Mouse (Mus musculus) heart, adult 2 months (tissue): ENCODE measurements at regions not wholly inside any gene's neighbourhood (a gene's known extent, or its start where the extent isn't known, plus 50 kb on each side); places are given as distances from the start of the nearest gene placed in this dataset.

Experiments
- DNase-seq, 2 experiments: peaks; one replicate each; pipeline ENCODE4 v3.0.0; 2021
- H3K27ac ChIP-seq: fragments of 200-600 bp; 2 replicates; pipeline ENCODE4 v1.8.1; 2022
- H3K27me3 ChIP-seq: fragments of 200-500 bp; 2 replicates; pipeline ENCODE4 v1.6.1; 2012; ENCODE audit warnings: mild to moderate bottlenecking, low read length, inconsistent platforms, mixed read lengths; ENCODE audit not compliant: control insufficient read depth, insufficient read depth
- H3K36me3 ChIP-seq: fragments of 200-500 bp; 2 replicates; pipeline ENCODE4 v1.6.1; 2012; ENCODE audit warnings: low read length, inconsistent platforms; ENCODE audit not compliant: control insufficient read depth, insufficient read depth
- H3K4me1 ChIP-seq: fragments of 200-500 bp; 2 replicates; pipeline ENCODE4 v1.6.1; 2011; ENCODE audit warnings: low read length; ENCODE audit not compliant: control insufficient read depth, insufficient read depth
- H3K4me3 ChIP-seq: fragments of 200-600 bp; 2 replicates; pipeline ENCODE4 v1.8.1; 2022
- H3K79me2 ChIP-seq: fragments of 200-500 bp; replicated peaks from 2 replicates; pipeline ENCODE4 v1.6.1; 2012; ENCODE audit warnings: mild to moderate bottlenecking, inconsistent platforms, low read length, moderate library complexity, mixed read lengths; ENCODE audit not compliant: control insufficient read depth, insufficient read depth
- H3K9ac ChIP-seq: fragments of 200-500 bp; 2 replicates; pipeline ENCODE4 v1.6.1; 2012; ENCODE audit warnings: low read depth, mild to moderate bottlenecking, control low read depth, inconsistent platforms, low read length, mixed read lengths
- CTCF ChIP-seq: fragments of 200-600 bp; IDR thresholded peaks from 2 replicates; pipeline ENCODE4 v1.8.1; 2022; ENCODE audit warnings: antibody characterized with exemption, mild to moderate bottlenecking, moderate library complexity
- EP300 ChIP-seq: fragments of 200-500 bp; IDR thresholded peaks from 2 replicates; pipeline ENCODE4 v1.6.1; 2011; ENCODE audit warnings: low read depth, low read length, control low read depth; ENCODE audit not compliant: insufficient read depth
- POLR2A ChIP-seq: fragments of 200-500 bp; IDR thresholded peaks from 2 replicates; pipeline ENCODE4 v1.6.1; 2011; ENCODE audit warnings: mild to moderate bottlenecking, low read depth, low read length, control low read depth; ENCODE audit not compliant: insufficient read depth
- WGBS: fragments of 180-500 bp; shearing (Covaris S2); methylation state at CpG from one replicate; pipeline ENCODE4 v1.1.7; 2018; 5-methylcytosine and 5-hydroxymethylcytosine counted together
- intact Hi-C: fragments of 180-260 bp; cut with DNase I; formaldehyde crosslinking; loops from one replicate; pipeline ENCODE4 v1.15.1; 2025

DNA sequence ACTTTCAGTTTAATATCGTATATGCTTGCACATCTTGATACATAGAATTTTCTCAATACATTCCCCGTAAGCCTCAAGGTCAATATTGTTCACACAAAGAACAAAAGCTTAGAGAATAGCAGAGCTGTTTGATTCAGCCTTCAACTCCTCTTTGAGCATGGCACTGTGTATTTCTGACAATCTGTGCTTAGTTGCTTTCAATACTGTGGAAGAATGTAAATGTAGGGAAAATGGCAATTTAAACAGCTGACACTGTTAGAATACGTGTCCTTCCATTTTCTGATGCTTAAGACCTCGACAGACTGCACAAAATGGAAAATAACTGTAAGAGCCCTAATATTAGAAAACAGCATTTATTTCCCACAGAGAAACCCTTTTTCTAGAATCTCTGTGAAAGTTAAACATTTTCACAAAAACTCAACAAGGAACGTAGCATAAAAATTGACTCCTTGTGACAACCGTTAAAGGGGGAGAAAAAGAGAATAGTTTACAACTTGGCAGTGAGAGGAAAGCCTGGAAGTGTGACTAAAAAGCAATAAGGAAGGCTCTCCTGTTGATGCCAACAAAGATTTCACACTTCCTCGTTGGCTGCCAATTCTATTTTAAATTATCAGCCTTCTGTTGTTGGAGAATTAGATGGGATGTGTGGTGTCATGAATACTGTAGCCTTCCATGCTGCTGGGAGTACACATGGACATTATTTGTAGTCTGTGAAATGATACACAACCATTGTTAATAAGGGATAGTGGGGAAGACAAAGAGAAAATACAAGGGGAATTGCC is 297.9 kb downstream of the AI429214 start:
- no peaks in the 10 kb centered on the region for H3K79me2 ChIP-seq
- intact Hi-C loops: no loop called here
- H3K27ac ChIP-seq: no peak overlapping the region
- no peaks in the 10 kb centered on the region for H3K27me3 ChIP-seq
- no peaks in the 10 kb centered on the region for H3K4me1 ChIP-seq
- no peak for TF ChIP-seq POLR2A
- no peak for TF ChIP-seq CTCF
- no peak for TF ChIP-seq EP300
- DNase-seq: no peak
- no peak overlapping the region for H3K4me3 ChIP-seq
- no peak overlapping the region for H3K9ac ChIP-seq
- 60% methylated on average over 7 of the region's 7 CpGs for WGBS
- H3K36me3 ChIP-seq: no peaks in the 10 kb centered on the region
